Mouse (Mus musculus) testis, adult 2 months (tissue): ENCODE data around the gene Upf3b.
A peak's percentile ranks its signal among the peaks of the same experiment; 100 is the strongest.

ENCODE experiments used
- CTCF ChIP-seq: fragments of 200-500 bp; IDR thresholded peaks from 2 replicates; pipeline ENCODE4 v1.5.1; 2012; ENCODE audit warnings: low read depth, mild to moderate bottlenecking, inconsistent platforms, low read length, moderate library complexity; ENCODE audit not compliant: control insufficient read depth, insufficient read depth, insufficient replicate concordance
- POLR2A ChIP-seq: fragments of 200-500 bp; IDR thresholded peaks from 2 replicates; pipeline ENCODE4 v1.6.1; 2012; ENCODE audit warnings: low read depth, mild to moderate bottlenecking, inconsistent platforms, low read length, moderate library complexity; ENCODE audit not compliant: control insufficient read depth

DNA sequence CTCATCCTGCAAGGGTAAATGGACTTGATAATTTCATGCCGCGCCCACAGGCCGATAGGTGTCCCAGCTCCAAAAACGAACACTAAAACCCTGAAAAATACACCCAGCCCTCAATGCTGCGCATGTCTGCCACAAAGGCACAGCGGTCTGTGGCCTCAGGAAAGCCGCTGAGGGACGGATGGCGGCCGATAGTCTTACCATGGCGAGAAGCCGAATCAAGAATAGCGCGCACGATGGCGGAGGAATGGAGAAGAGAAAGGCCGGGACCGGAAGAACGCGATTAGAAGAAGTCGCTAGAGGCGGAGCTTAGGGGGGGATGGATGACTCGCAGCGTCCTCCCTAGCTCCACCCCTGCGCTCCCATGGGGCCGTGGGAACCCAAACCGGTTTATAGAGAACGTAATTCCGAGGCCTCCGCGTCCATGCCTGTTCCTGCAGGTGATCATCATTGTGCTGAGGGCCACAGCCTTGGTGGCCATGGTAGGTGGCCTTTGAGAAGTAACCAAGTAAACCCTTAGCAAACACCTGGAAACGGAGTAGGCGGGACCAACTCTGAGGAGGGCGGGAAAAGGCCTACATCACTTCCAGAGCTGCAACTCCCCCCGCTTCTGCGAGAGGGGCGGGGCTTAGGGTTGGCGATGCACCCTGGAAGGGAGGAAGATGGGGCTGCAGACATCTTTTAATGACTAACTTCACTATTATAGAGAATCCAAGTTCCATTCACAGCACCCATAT lies 25.0 kb downstream of the Upf3b start, which contains the start of gene Rpl39:
- peak; percentile 47; the same call in 1 of the 2 replicates for TF ChIP-seq POLR2A
- TF ChIP-seq CTCF: no peak
